Comparison of ENCODE assay signal across 16 mouse cellular contexts in the genomic region with DNA sequence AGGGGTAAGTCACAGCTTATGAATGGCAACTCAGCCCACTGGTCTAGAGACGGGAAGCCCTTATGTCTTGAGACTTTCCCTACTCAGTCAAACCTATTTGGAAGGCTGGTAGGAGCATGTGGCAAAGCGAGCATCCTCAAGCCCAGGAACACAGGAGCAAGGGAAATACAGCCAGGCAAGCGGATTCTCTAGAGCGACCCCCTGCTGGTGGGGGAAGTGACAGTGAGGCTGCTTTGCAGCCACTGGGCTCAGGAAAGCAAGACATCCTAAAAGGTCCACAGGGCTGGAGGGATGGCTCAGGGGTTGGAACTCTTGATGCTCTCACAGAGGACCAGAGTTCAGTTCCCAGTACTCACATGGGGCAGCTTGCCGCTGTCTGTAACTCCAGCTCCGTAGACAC. TPM values are rescaled to one million over a fixed set of nuclear protein-coding genes. Genes with fewer than 3 reads are reported as not detected.
"Had no signal": no experiment of that assay in that cellular context is flagged by ENCODE, and none has a peak within 500 bp of the region (broad histone marks: within the 10 kb centered on the region; RNA-seq: fewer than 3 reads in every experiment).

No protein-coding gene starts in this region.

- H3K9ac ChIP-seq: limb, embryonic 12.5 days; liver, embryonic 15.5 days; lung, embryonic 14.5 days; midbrain, embryonic 12.5 days; stomach, embryonic 15.5 days had no signal

- H3K36me3 ChIP-seq: limb, embryonic 12.5 days; liver, embryonic 15.5 days; midbrain, embryonic 12.5 days; stomach, embryonic 15.5 days had no signal

- H3K4me1 ChIP-seq: liver, embryonic 15.5 days had no signal

- H3K27ac ChIP-seq: limb, embryonic 12.5 days; liver, embryonic 15.5 days; midbrain, embryonic 12.5 days; stomach, embryonic 15.5 days had no signal

- DNase-seq: kidney, adult 8-10 months; kidney, postnatal 25 days; lung, embryonic 14.5 days; lung, postnatal 10 days; lung, postnatal 4 days; thymus, postnatal 4 days had no signal

- H3K27me3 ChIP-seq: limb, embryonic 12.5 days; liver, embryonic 15.5 days; stomach, embryonic 15.5 days had no signal

- ATAC-seq: midbrain, embryonic 16.5 days had no signal

- H3K9me3 ChIP-seq: liver, embryonic 15.5 days; midbrain, embryonic 12.5 days; stomach, embryonic 15.5 days had no signal

- H3K4me2 ChIP-seq: limb, embryonic 12.5 days; liver, embryonic 15.5 days; lung, embryonic 14.5 days; midbrain, embryonic 12.5 days; stomach, embryonic 15.5 days had no signal

- H3K4me3 ChIP-seq: limb, embryonic 12.5 days; liver, embryonic 15.5 days; megakaryocyte, embryonic 14.5 days; midbrain, embryonic 12.5 days; stomach, embryonic 15.5 days had no signal

RNA-seq across cellular contexts. Expression of gene 1810010D01Rik, which starts 11.6 kb away (rescaled TPM):
- total RNA-seq: layer of hippocampus, postnatal 14 days; left cerebral cortex, postnatal 25 days; liver, adult 2 months had no signal
- polyA plus RNA-seq: neural tube, embryonic 14.5 days had no signal
